Mouse (Mus musculus) lung, postnatal 14 days (tissue): Measurements from ENCODE around the gene Celf5.

ENCODE experiments used
- DNase-seq: peaks from one replicate; pipeline ENCODE4 v3.0.0; 2021

The Celf5 gene

DNA sequence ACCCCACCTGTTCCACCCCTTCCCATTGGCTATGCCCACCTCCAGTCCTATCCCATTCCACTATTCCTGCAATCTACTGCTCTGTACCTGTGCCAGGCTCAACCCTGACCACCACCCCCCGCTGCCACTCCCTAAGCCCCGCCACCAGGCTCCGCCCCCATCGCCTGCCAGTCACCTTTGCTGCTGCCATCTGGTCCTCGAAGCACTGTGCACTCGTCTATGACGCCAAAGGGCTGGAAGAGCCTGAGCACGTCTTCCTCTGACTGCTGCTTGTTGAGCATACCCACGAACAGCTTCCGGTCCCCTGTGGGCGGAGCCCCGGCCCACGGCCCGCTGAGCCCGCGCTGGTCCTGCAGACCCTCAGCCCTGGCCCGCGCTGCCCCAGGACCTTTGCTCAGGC, 12.1 kb downstream of the Celf5 start:
- no peak for DNase-seq

DNA sequence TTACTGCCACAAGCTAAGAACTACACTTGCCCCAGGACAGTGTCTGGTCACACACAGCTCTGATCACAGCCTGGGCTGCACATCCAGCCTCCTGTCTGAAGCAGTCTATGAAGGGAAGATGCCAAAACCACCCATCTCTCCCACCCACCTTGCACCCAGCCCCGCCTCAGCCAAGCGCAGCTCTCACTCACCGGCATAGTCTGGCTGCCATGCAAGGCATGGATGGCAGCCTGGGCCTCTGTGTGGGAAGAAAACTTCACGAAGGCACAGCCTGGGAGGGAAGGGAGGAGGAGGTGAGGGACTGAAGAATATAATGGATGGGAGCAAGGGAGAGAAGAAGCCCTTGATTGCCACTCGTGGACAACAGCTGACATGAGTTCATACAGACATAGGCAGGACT, 13.3 kb downstream of the Celf5 start:
- DNase-seq: no peak

DNA sequence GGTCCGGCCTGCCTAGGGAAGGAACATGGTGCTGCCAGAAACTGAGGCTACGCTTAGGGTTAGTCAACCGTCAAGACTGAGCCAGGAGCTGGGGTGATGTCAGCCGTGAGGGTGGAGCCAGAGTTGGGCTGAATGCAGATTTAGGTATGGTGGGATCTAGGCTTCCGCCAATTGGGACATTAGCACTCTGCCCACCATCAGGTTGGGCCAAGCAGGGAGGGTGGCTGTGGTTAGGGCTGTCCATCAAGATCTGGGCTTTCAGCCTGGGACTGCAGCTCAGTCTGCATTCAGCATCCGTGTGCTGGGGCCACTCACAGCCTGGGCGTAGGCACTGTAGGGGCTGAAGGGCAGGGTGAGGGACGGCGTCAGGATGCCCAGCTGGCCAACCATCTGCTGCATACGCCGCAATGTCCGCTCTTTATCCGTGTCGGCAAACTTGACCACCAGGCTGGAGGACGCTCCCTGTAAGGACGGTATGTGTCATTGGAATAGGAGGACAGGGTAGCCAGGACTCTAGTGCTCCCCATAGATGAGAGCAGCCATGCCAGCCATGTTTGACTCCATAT, 14.8 kb downstream of the Celf5 start:
- DNase-seq: no peak

DNA sequence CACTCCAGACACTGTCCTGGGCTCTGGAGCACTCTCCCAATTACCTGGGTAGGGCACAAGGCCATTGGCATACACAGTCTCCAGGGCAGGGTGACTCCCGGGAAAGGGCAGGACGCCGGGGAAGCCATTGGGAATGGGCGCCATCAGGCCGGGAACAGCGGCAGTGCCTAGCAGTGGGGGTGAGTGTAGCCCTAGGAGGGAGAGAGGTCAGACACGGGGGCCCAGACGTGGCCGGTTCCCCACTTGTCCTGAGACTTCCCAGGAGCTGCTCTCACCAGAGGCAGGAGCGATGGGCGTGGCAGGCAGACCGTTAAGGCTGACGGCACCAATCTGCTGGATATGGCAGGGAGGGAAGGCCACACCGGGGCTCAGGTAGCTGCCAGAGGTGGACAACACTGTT, 15.6 kb downstream of the Celf5 start:
- DNase-seq: no peak

DNA sequence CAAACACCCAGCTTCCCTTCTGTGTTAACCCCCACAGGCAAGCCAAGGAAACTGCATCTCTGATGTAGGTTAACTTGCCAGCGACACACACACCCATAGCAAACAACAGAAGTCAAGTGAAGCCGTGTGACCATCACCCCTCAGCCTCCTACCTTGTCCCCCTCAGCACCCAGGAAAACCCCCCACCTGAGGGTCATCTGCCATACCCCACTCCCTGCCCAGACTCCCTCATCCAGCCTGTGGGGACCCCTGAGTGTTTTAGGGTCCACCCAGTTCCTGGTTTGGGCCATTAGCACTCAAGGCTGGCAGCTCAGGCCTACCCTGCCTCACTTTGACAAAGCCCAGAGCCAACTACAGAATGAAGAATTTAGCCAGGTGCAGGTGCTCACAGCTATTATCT, 16.4 kb downstream of the Celf5 start:
- DNase-seq: no peak

DNA sequence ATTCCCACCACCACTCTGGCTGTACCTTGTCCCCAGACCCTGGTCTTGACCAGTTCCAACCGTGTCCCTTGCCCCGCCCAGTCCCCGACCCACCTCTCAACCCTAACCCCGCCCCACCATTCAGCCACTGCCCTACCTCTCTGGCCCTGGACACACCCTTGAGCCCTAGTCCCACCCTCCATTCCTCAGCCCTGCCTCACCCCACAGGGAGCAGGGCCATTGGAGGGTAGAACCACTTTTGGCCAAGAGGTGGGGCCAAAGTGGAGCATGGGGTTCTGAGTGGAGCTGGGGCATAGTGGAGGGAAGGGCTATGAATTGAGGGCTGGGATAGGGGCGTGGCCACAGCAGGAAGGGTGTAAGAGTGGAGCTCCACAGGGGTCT, 17.3 kb downstream of the Celf5 start:
- no peak for DNase-seq

DNA sequence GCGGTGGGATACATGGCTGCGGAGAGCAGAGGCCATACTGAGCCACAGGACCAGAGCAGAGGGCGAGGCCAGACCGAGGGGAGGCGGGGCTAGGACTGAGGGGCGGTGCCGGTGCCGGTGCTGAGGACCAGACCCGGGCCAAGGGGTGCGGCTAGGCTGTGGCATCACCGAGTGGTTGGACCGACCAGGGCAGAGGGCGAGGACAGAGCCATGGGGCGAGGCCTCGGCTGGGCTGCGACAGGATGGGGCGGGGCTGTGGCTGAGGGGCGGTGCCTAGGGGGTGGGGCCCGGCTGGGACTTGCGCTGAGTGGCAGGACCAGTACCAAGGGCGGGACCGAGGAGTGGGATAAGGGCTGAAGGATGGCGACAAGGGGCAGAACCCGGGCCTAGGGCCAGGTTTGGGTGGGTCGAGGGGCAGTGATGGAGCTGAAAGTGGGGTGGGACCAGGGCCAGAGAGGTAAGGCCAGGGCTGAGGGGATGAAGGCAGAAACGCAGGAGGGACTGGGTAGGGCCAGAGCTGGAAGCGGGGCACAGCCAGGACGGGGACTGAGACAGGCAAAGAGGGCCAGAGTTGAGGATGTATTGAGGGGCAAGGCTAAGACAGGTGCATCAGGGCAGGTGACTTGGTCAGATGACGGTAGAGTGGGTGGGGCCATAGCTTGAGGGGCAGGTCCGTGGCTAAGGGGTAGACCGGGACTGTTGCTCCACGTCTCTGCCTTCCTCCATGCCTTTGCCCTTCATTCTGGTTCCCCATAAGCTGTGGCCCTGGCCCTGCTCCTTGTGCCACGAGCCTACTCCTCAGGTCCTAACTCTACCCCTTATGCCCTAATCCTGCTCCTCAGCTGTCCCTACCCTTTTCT, 17.9 kb downstream of the Celf5 start:
- DNase-seq: peak; percentile 47

DNA sequence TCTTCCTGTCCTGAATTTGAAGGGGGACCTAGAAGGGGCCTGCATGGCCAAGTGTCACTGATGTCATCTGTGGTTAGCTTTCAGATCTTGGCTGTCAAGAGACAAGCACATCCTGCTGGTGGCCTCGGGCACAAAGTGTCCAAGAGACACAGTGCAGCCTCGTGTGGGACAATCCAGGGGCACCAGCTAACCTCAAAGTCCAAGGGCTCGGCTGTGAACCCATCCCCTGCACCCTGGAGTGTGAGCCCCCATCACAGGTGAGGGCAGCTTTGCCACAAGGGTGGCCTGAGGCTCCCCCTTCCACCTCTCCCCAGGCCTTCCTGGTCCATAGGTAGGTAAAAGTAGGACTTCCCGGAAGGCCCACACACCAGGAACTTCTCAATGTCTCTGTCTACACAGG, 19.0 kb downstream of the Celf5 start:
- no peak for DNase-seq

DNA sequence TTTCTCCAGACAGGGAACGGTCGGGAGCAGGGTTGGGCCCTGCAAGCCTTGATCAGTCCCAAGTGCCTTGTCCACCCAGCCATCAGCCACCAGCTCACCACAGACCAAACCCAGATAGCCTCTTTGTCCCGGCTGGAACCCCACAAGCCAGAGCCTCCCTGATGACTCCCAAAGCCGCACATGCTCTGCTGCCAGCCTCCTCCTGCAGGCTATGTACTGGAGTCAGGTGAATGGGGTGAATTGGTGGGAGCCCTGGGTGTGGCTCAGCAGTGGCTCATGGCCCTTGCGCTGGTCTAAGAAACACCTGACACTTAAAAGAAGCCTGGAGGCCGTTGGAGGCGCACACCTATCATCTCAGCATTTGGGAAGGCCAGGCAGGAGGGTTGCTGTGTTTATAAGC, 19.6 kb downstream of the Celf5 start:
- no peak for DNase-seq

DNA sequence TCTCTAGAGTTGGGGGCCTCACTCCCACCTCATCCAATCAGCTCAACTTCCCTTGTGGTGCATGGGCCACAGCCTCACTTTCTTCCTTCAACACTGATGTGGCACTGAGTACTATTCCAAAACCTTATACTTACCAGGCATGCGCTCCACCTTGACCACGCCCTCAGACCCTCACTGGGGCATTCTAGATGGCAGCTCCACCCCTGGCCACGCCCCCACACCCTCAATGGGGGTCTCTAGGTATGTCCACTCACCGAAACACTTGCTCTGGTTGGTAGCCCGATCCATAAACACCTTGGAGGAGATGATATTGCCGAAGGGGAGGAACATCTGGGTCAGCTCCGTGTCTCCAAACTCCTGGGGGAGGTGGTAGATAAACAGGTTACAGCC, 20.1 kb downstream of the Celf5 start:
- DNase-seq: no peak

DNA sequence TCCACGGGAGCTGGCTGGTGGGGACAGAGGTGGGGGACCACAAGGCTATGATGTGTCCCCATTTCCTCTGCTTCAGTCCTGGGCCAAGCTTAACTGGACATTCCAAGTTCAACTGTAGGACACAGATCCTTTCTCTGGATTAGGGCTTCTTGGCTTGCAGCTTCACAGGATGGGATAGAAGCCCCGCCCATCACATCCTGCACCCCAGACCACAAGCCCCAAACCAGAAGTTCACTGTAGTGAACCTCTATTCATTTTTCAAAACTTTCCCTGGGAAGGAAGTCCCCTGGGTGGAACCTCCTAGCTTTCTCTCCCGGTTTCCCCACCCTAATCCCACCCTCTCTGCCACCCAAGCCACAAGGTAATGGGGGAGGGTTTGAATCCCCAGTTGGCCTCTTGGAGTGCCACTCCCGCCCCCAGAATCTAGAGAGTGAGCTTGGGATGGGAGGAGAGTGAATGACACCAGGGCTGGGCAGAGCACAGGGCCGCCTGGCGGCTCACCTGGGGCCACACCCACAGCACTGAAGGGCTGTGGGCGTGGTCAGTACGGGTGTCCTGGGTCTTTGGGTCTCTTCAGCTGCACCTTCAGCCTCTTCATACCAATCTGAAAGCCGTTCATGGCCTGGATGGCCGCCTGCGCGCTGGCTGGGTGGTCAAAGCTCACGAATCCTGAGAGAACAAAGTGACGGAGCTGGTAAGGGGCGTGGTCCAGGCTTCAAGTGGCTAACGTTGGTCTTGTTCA, 20.7 kb downstream of the Celf5 start:
- no peak for DNase-seq

DNA sequence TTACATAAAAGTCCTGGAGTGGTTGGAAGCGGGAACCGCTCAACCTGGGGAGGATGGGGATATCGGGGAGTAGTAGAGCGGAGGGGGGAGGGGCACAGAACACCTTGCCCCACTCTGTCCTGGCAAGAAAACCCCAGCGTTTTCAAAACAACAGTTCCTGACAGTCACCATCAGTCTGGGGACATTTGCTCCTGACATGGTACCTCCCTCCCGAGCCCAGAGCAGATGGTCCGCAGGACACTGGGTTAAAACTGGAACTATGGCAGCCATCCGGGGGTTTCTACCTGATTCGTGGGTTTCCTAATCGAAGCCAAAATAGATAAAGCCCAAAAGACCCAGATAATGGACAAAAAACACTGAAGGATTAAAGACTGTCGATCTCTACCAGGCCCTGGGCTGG, 21.6 kb downstream of the Celf5 start:
- no peak for DNase-seq

DNA sequence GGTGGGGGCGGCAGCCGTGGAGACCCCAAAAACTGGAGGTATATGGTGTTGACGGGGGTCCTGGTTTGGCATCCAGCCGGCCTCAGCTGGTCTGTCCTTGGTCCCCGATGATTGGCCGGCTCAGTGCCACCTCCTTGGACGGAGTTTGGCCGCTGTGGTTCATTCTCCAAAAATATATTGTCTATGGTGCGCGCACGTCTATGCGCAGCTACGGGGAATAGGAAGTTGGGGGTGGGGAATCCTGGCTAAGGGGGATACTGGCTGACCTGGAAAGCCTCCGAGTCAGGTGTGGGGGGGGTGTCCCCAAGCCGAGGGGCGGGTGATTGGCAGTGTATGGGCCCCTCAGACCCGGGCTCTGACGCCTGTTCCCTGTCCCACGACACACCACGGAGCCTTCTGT, 22.0 kb downstream of the Celf5 start:
- no peak for DNase-seq

DNA sequence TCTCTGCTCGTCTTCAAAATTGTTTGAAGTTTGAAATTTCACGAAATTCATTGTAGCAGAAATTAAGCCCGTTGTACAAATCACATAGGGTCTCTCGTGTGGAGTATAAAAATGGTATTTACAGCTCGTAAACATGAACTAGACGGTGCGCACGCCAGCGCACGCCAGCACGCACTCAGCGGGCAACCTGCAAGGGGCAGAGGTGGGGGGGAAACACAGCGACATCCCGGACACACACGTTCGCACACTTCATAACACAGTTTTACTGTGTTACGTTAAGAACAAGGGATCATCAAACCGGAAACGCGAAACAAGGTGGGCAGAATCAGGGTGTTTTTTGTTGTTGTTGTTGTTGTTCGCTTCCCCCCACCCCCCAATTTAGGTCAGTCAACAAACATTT, 23.1 kb downstream of the Celf5 start:
- no peak for DNase-seq

DNA sequence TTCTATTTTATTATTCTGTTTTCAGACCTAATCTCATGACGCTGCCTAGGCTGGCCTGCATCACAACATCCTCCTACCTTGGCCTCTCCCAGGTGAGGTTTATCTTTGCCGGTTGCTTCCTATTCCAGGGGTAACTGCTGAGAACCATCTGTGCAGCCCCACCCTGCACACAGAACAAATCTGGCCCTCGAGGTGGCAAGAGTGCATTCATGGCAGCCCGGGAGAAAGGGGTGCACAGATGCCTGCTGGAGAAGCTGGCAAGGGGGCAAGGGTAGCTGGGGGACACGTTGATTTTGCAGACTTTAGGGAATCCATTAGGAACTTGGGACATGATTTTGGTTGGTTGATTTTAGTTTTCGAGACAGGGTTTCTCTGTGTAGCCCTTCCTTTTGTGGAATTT, 24.2 kb downstream of the Celf5 start:
- DNase-seq: no peak

DNA sequence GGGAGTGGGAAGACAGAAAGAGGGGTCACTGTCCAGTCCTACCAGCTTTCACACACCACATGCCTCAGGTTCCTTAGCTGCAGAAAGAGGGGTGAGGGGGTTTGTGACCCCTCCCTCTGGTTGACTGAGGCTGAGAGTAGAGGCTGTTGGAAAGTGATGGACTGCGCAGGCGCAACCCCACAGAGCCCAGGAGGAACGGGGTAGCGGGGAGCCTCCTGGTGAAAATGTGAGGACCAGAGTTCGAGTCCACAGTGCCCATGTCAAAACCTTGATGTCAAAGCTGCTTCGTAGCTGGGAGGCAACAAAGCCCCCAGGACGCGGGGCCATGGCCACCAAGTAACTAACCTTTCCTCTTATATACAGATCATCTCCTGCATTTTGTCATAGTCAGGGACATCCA, 24.9 kb downstream of the Celf5 start:
- DNase-seq: no peak

DNA sequence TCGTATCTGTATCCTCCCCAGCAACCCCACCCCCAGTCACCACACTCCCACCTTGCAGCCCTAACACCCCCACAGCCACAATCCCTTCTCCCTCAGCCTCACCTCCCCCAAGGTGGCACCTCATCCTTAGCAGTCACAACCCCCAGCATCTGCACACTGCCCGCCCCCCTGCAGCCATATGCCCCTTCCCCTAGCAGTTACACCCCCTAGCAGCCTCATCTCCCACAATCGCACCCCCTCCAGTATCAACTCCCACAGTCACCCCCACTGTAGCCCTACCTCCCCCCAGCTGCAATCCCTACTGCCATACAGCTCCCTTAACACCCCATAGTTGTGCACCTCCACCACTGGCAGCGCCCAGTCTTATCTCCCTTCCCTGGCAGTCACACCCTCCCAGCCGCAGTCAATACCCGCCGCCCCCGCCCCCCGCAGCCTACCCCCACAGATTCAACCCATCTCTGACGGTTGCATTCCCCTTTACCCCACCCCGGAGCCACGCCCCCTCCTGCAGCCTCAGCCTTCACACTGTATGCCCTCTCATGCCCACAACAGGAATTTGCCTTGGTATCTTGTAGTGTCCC, 25.4 kb downstream of the Celf5 start:
- no peak for DNase-seq

DNA sequence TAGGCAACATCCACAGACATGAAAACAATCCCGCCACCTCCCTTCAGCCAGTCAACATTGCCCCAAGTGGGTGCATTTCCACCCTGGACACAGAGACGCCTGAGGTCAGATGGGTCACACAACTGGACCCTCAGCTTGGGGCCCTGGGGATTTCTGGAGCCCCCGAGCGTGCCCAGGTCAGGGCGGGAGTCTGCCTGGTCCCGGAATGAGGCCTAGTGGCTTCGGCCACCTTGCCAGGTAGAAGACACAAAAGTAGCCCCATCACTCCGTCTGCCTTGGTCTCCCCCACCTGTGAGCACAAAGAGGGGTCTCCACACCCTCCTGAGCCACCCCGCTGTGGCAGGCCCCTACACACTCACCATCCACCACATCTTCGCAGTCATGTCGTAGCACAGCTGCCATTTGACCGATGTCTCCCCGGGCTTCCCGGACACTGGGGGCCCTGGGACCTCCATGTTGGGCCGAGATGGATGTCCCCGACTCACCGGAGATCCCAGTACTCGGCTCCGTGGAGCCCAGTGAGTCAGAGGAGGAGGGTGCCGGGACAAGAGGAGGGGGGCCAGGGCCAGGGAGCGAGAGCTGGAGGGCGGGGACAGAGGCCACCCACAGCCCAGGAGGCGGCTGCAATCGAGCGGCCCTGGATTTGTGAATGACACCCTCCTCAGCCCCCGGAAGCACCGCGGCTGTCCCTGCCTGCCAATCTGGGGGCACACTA, 27.2 kb downstream of the Celf5 start, which contains the start of gene Nfic:
Gene Nfic, minus strand, starts transcription at position 455 of the 715 bp plus-strand sequence.
- DNase-seq: no peak

DNA sequence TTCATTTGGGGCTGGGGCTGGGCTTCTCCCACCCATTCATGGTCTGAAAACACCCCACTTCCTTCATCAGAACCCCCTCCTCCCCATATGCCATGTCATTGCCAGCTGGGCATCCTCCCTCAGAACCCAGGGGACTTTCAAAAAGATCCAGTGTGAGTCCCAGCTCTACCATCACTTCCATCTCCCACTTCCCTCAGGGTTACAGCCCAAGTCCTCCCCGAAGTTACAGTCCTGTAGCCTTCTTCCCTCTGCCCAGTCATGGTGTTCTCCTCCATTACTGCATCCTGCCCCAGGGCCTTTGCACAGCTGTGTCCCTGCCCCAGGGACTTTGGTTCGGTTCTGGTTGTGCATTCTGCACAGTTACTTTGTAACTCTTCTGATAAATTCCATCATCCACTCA, 28.4 kb downstream of the Celf5 start:
- DNase-seq: no peak

DNA sequence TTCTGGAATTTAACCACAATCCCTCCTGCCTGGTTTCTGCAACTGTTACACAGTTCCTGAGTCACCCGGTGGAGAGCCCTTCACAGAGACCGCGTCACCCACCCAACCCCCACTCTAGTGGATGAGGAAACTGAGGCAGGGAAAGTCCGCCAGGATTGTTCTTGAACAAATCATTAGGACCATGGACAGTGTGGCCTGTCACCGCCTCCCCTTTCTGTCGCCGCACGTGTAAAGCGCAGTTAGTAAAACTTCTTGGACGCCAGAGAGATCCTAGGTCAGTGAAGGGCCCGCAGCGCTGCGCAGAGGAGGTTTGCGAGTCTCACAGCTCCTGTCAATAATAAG, 29.6 kb downstream of the Celf5 start:
- no peak for DNase-seq

DNA sequence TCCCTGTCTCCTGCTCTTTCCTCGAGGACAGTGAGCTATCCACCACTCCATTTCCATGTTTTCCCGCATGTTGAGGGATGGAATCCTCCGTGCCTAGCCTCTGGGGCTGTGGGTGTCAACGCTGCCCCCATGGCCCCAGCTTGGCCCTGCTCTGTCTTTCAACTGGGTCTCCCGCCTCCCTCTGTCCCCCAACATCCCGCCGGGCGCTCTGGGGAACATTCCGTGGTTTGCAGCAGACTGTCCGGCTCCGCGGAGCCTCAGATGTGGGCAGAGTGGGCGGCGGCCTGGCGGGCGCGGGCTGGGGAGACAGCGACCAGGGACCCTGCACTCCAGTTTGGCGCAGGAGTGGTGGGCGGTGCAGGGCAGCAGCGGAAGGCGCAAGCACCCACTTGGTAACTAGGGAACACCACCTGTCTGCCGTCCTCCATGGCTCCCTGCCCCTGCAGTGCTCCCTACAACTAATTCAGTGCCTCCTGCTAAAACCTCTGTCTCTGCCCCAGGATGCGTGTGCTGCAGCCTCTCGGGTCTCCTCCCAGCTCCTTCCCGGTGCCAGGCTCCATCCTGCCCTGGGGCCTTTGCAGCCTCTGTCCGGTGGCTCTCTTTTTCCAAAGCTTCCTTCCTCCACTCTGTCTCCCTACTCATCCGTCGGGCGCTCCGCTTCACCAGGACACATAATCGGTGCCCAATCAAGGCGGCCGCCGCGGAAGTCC, 30.1 kb downstream of the Celf5 start:
- DNase-seq: no peak

DNA sequence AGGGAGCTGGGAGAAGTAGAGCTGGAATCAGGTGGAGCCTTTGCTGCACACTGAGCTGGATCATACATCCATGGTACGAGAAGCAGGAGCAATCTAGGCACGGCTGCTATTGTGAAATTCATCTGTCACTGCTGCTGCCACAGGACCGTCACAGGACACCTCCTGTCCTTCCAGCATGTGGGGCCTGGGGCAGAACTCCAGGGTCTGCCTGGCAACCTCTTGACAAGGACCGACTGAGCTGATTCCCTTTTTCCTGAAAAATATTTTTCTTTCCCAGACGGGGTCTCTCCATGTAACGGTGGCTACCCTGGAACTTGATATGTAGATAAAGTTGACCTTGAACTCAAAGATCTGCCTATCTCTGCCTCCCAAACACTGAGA, 31.2 kb downstream of the Celf5 start:
- no peak for DNase-seq
